Mouse (Mus musculus) cortical plate, adult 2 months (tissue): ENCODE measurements around the gene Shkbp1. TPM values are rescaled to one million over a fixed set of nuclear protein-coding genes. Genes with fewer than 3 reads are reported as not detected.

Experiments
- H3K27ac ChIP-seq: fragments of 200-500 bp; 2 replicates; pipeline ENCODE4 v1.5.1; 2012; ENCODE audit warnings: low read length, control low read depth, inconsistent platforms; ENCODE audit not compliant: insufficient read depth
- H3K4me1 ChIP-seq: fragments of 200-500 bp; 2 replicates; pipeline ENCODE4 v1.6.1; 2011; ENCODE audit warnings: low read length; ENCODE audit not compliant: control insufficient read depth, insufficient read depth
- H3K4me3 ChIP-seq: fragments of 200-500 bp; 2 replicates; pipeline ENCODE4 v1.5.1; 2011; ENCODE audit warnings: mild to moderate bottlenecking, low read length, control low read depth; ENCODE audit not compliant: insufficient read depth
- CTCF ChIP-seq: fragments of 200-500 bp; IDR thresholded peaks from 2 replicates; pipeline ENCODE4 v1.5.1; 2011; ENCODE audit warnings: mild to moderate bottlenecking, control low read depth, low read length; ENCODE audit not compliant: insufficient read depth; ENCODE audit errors: extremely low read depth
- POLR2A ChIP-seq: fragments of 200-500 bp; IDR thresholded peaks from 2 replicates; pipeline ENCODE4 v1.6.1; 2011; ENCODE audit warnings: mild to moderate bottlenecking, low read length, control low read depth; ENCODE audit not compliant: insufficient read depth; ENCODE audit errors: extremely low read depth
- polyA plus RNA-seq: library from polyadenylated mRNA; depleted of rRNA; stranded (reverse); fragments of >200 nt; gene quantifications from 2 replicates; pipeline ENCODE4 v1.2.3, GENCODE M21; 2012

Gene Shkbp1
- polyA plus RNA-seq, 1 experiment, result 73.8 TPM

DNA sequence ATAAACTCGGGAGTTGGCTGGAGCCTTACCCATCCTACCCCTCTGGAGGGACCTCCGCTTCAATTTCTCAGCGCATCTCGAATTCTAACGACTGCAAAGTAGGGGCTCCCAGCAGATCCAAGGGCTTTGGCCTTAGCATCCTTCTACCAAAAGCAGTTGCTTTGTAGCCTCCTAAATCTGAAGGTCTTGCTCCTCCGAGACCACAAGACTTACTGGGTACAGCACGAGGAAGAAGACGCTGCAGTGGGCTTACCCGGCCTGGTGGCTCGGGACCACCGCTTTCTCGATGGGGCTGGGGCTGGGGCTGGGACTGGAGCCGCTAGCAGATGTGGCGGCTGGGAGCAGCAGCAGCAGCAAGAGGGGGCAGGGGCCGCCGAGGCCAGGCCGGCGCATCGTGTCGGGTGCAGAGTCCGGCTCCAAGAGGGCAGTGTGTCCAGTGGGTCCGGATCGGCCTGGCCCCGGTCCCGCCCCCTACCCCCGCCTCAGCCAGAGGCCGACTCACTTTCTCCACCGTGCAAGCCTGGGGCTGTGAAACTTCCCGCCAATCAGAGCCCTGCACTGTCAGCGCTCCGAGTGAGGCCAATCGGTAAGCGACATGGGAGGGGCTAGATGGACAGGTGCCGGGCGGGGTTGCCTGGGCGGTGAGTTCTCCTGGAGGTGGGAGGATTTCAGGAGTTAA is 18.5 kb downstream of the Shkbp1 start, which contains the start of gene Ltbp4:
TSS of gene Ltbp4 (minus strand) at position 518 of the 679 bp plus-strand sequence.
- Histone ChIP-seq H3K27ac (0 out of 2 replicates have a peak within 1 kb of the TSS, but pooled peaks have one; percentile 68), H3K4me1 (peaks cover 4% of the 10 kb centered on the region; the same call in 1 of the 2 replicates), H3K4me3 (no peak within 1 kb of the TSS)
- no peak for TF ChIP-seq CTCF
- TF ChIP-seq POLR2A, result no peak

DNA sequence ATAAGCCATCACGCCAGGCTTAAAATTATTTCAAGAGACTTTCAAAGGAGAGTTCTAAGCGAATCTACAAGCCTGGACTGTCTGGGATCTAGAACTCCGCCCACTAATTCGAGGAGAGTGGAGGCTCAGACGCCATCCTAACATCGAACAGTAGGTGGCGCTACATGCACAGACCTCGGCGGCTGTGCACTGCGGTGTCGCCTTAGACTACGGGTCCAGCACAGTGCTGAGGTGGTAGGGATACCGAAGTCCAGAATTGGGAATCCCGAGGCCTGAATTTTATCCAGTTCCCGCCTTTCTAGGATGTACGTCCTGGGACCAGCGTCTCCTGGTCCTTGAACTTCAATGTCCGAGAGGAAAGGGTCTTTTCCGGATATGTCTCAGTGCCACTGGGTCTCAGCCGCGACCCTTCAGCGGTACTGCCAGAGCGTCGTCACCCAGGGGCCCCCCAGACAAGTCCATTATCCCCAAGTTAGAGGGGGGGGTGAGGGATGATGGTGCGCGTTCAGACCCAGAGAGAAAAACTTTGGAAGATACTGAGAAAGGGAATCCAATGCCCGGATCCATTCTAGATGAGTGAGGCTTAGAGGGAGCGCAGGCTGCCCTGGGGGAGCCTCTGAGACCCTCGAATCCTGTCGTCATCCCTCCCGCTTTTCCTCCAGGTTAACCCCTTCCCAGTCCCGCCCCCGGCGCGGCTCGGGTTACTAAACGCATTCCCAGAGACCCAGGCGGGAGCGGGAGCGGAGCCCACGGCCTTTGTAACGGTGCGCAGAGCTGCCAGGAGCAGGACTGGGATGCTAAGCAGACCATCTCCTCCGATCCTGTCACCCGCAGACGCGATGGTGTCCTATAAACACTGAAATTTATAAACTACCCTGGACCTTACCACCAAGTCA is 19.6 kb downstream of the Shkbp1 start:
- no peak for TF ChIP-seq POLR2A
- peak; percentile 98 for TF ChIP-seq CTCF
- Histone ChIP-seq H3K27ac (no peak overlapping the region), H3K4me3 (no peak overlapping the region; the same call in 1 of the 2 replicates), H3K4me1 (peaks cover 6% of the 10 kb centered on the region)

DNA sequence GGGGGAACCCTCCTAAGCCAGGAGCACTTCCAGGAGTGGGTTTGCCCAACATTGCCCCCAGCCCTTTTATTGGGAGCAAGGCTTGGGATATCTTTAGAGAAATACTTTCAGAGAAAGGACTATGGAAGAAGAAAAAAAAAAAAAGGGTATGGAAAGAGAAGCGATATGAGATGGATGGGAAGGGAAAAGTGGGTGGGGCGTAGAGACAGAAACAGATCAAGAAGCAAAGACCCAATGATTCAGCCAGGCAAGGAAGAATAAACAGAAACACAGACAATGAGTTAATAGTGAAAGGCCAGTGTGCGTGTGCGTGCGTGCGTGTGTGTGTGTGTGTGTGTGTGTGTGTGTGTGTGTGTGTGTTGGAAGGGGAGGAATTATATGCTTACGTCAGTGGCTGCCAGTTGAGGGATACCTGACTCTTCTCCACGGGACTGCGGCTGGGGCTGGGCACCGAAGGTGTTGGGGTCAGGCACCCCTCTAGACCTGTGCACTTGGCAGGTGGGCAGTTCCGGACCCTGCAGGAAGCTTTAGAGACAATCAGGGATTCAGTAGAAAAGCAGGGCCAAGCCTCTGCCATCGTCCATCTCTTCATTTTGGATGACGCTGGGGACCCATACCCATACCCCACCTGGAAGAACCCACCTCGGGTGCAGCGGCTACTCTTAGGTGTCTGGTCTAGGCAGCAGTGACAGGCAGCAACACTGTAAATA is 20.7 kb downstream of the Shkbp1 start:
- no peak overlapping the region for H3K4me3 ChIP-seq
- no peak overlapping the region for H3K27ac ChIP-seq
- TF ChIP-seq POLR2A (no peak), CTCF (no peak)
- peaks cover 6% of the 10 kb centered on the region for H3K4me1 ChIP-seq

DNA sequence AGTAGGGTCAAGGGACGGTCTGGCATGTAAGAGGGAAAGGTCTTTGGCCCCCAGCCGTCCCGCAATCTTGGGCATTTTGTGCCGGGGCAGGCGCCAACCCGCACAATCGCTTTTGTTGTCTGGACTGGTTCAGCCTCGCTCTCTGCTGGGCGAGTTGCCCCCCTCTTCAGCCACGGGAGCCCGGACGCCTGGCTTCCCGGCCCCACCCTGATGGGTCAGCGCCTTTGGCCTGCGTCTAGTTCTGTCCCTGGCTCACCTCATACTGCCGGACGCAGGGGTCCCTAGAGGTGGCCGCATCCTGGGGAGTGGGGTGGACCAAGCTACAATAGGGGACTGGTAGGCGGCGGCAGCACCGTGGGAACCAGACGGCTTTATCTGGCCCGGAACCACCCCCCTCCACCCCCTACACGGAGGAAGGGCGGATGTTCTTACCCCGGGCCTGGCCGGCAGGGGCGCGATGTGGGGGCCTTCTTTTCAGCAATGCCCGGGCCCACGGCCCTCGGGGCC is 21.4 kb downstream of the Shkbp1 start:
- H3K4me3 ChIP-seq, result peak overlapping the region; percentile 34; the same call in 1 of the 2 replicates
- peak overlapping the region; percentile 8; the same call in 1 of the 2 replicates for H3K27ac ChIP-seq
- peaks cover 6% of the 10 kb centered on the region for H3K4me1 ChIP-seq
- TF ChIP-seq CTCF, result no peak
- no peak for TF ChIP-seq POLR2A

DNA sequence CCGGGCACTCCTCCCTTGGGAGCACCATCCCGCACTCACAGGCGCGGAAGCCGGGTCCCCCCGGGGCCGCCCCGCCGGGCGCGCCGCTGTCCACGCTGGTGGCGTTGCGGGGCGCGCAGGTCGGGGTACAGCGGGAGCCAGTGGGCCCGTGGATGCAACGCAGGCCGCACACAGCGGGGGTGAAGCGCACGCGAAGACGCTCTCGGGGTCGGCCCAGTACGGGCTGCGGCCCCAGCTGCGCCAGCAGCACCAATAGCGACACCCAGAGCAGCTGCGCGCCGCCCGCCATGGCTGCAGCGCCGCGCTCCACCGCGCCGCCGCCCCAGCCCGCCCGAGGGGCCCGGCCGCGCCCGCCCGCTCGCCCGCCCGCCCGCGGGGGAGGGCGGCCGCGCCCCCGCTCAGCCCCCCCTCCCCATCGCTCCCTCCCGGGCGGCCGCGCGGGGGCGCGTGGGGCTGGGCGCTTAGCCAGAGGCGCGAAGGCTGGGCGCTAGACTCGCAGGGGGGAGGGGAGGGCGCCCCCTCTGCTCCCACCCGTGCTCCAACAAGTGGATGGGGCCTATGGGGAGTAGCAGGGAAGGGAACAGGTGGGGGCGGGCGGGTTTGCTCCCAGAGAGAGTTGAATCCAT is 22.4 kb downstream of the Shkbp1 start:
- peak overlapping the region; percentile 34 for H3K4me3 ChIP-seq
- H3K4me1 ChIP-seq, result peaks cover 4% of the 10 kb centered on the region

DNA sequence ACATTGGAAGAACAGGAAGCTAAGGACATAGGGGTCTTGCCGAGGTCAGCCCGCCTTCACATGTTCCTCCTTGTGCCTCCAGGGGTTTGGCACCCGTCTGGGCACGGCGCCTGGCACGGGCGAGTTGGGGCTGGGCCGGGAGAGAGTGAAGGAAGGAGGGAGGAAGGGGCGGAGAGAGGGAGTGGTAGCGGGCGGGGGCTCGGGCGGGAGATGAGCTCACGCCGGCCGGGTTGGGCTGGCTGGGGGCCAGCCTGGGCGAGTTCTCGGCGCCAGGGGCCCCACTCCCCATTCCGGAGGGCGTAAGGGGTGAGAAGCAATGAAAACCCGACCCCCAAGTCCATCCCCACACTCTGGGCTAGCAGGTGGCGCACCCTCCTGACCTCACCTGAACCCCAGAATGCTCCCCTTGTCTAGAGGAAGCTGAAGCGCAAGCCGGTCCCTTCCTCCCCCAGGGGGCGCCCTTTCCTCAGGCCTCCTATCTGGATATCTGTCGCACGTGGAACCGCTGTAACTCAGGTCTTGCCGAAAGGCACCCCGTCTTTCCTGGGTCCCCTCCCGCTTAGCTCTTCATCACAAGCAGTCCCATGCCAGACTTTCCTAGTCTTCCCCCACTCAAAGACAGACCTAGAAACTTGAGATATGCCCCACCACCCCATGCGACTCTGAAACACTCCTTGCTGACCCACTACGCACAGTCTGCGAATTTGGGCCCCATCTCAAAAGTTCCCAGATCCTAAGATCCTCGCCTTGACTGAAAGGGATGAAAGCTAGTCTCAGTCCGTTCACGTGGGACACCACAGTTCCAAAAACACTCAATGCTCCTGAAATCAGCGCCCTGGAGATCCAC is 23.2 kb downstream of the Shkbp1 start:
- TF ChIP-seq CTCF (peak; percentile 60), POLR2A (no peak)
- peak overlapping the region; percentile 47 for H3K27ac ChIP-seq
- H3K4me1 ChIP-seq, result peaks cover 4% of the 10 kb centered on the region
- peak overlapping the region; percentile 34 for H3K4me3 ChIP-seq

More for the DNA sequence above, 22.4 kb downstream of the Shkbp1 start:
- peak overlapping the region; percentile 47 for H3K27ac ChIP-seq
- TF ChIP-seq POLR2A (no peak), CTCF (no peak)

DNA sequence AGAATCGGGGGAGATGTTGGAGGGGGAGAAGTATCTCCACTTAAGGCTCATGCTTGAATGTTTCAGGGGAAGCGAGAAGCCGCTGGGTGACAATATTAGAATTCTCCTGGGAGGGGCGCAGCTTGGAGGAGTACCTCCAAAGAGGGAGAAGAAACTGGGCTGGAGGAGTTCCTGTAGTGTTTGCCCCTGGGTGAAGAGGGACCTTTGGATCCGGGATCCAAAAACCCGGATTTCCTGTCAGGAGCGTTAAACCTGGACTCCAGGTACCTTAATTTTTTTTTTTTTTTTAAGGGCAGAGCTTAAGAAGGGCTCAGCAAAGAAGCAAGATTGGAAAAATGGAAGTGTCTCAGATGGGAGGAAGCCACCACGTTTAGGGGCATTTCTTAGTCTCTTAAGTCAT is 24.0 kb downstream of the Shkbp1 start:
- TF ChIP-seq CTCF (no peak), POLR2A (no peak)
- Histone ChIP-seq H3K4me1 (peaks cover 4% of the 10 kb centered on the region), H3K4me3 (peak overlapping the region; percentile 34), H3K27ac (peak overlapping the region; percentile 27; the same call in 1 of the 2 replicates)

DNA sequence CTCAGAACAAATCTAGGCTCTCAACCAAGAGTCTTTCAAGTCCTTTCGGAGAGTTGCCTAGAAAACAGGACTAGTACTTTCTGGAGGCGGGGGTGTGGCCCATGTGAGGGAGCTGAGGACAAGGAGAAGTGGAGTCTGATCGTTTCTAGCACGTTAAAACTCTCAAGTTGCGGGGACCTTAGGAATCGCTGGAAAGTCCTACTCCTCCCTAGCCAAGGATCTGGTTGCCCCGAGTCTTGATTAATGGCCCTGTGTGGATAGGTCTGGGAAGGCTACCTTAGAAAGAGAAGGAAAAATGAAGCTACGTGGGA is 24.3 kb downstream of the Shkbp1 start:
- 0 out of 2 replicates have a peak overlapping the region, but pooled peaks have one; percentile 27 for H3K27ac ChIP-seq
- H3K4me1 ChIP-seq, result peaks cover 4% of the 10 kb centered on the region
- TF ChIP-seq CTCF (no peak), POLR2A (no peak)
- H3K4me3 ChIP-seq, result no peak overlapping the region
